9 mouse cellular contexts compared by ENCODE assay signal in genomic region chrX:7879819-7880218, GRCm38 (mm10). TPM values are rescaled to one million over a fixed set of nuclear protein-coding genes. Genes with fewer than 3 reads are reported as not detected.
A peak's percentile ranks its signal among the peaks of the same experiment; 100 is the strongest.
DNase-seq lines count a peak whose midpoint lies in the region; ATAC-seq and TF ChIP-seq lines count a peak whose summit lies in the region.
"Had no signal": no experiment of that assay in that cellular context is flagged by ENCODE, and none has a peak within 500 bp of the region (broad histone marks: within the 10 kb centered on the region; RNA-seq: fewer than 3 reads in every experiment).

No protein-coding gene starts in this region.

- H3K9ac ChIP-seq in lung, embryonic 14.5 days: no peak overlapping the region

- H3K9me3 ChIP-seq in G1E (replicated peaks): no peaks in the 10 kb centered on the region
- no peaks in the 10 kb centered on the region for H3K9me3 ChIP-seq in lung, embryonic 14.5 days (ENCODE audit: low read depth, low read length)

- 7% methylated on average over 11 of the region's 11 CpGs for WGBS in lung, embryonic 14.5 days
- 1% methylated on average over 11 of the region's 11 CpGs for WGBS in thymus, adult 2 months

- no peak overlapping the region for H3K27ac ChIP-seq in lung, embryonic 14.5 days (ENCODE audit: low read depth)
- no peak overlapping the region for H3K27ac ChIP-seq in thymus, adult 2 months (ENCODE audit: control insufficient read depth, insufficient read depth, low read length)

- H3K36me3 ChIP-seq in G1E (replicated peaks): peaks cover 34% of the 10 kb centered on the region
- 0 out of 2 replicates have a peak, but pooled peaks cover 2% of the 10 kb centered on the region for H3K36me3 ChIP-seq in lung, embryonic 14.5 days (ENCODE audit: insufficient read depth)
- no peaks in the 10 kb centered on the region for H3K36me3 ChIP-seq in thymus, adult 2 months (ENCODE audit: control insufficient read depth, insufficient read depth, low read length)

- H3K4me3 ChIP-seq in G1E (ENCODE audit: low read depth, low read length): peak overlapping the region; percentile 40; the same call in 1 of the 2 replicates
- no peak overlapping the region for H3K4me3 ChIP-seq in lung, embryonic 14.5 days (ENCODE audit: low read depth, low read length)
- H3K4me3 ChIP-seq in thymus, adult 2 months (ENCODE audit: control insufficient read depth, insufficient read depth, low read length): peak overlapping the region; percentile 14; the same call in 1 of the 2 replicates

- no peak for TF ChIP-seq POLR2A in thymus, adult 2 months (IDR thresholded peaks at IDR 0.05; ENCODE audit: control insufficient read depth, extremely low read depth, insufficient read depth, low read length, poor library complexity)

- peak overlapping the region; percentile 69 for H3K4me2 ChIP-seq in lung, embryonic 14.5 days

- TF ChIP-seq CTCF in G1E (IDR thresholded peaks at IDR 0.05; ENCODE audit: low read depth, low read length): no peak
- TF ChIP-seq CTCF in lung, embryonic 14.5 days (IDR thresholded peaks at IDR 0.05; ENCODE audit: low read depth): peak; percentile 57
- peak; percentile 53; the same call in 1 of the 2 replicates for TF ChIP-seq CTCF in thymus, adult 2 months (IDR thresholded peaks at IDR 0.05; ENCODE audit: borderline replicate concordance, control insufficient read depth, extremely low read depth, insufficient read depth, low read length, poor library complexity)

- ATAC-seq in G1E (ENCODE audit: extremely low read depth, insufficient number of reproducible peaks, low FRiP score, poor library complexity, severe bottlenecking): peak; percentile 43; the same call in 1 of the 2 replicates
- ATAC-seq in hematopoietic stem cell, adult 5-6 weeks (replicated peaks in 1 of 2; ENCODE audit: insufficient read depth in 1 of 2, low FRiP score in 2 of 2, low TSS enrichment in 1 of 2, low read depth in 1 of 2, poor library complexity in 2 of 2, severe bottlenecking in 2 of 2): peak; percentile 59 to 61
- no peak for ATAC-seq in lung, embryonic 14.5 days (ENCODE audit: insufficient read depth)
- ATAC-seq in neutrophil, adult 5-6 weeks (ENCODE audit: extremely low read depth, insufficient number of reproducible peaks, low FRiP score, poor library complexity, severe bottlenecking): peak; percentile 63

- peaks cover 24% of the 10 kb centered on the region for H3K4me1 ChIP-seq in G1E (ENCODE audit: insufficient read depth, low read depth, low read length)
- no peaks in the 10 kb centered on the region for H3K4me1 ChIP-seq in lung, embryonic 14.5 days (ENCODE audit: insufficient read depth)
- H3K4me1 ChIP-seq in thymus, adult 2 months (replicated peaks; ENCODE audit: control insufficient read depth, insufficient read depth, low read length): peaks cover 15% of the 10 kb centered on the region

- no peaks in the 10 kb centered on the region for H3K27me3 ChIP-seq in G1E (ENCODE audit: insufficient read depth, low read length)
- H3K27me3 ChIP-seq in lung, embryonic 14.5 days (ENCODE audit: insufficient read depth, low read length): no peaks in the 10 kb centered on the region
- no peaks in the 10 kb centered on the region for H3K27me3 ChIP-seq in thymus, adult 2 months (ENCODE audit: control insufficient read depth, insufficient read depth, low read length)

- peak; percentile 27 for DNase-seq in G1E (ENCODE audit: low spot score)
- peak; percentile 70 to 82 for DNase-seq in cerebellum, adult 18-20 months
- DNase-seq in forelimb bud, embryonic 11.5 days (ENCODE audit: low read depth, low spot score): peak; percentile 73
- DNase-seq in layer of hippocampus, adult 9-11 months: peak; percentile 79
- peak; percentile 71 for DNase-seq in lung, embryonic 14.5 days
- DNase-seq in thymus, adult 2 months: peak; percentile 43

RNA-seq across cellular contexts. Expression of gene Pim2, which starts 1.8 kb away (rescaled TPM):
- total RNA-seq in G1E (2014; fragmentation: Nextera tagmentation): 7.4 and 12.8 TPM in 2 replicates
- total RNA-seq in G1E (2017): 1.8 and 2.2 TPM in 2 replicates
- polyA plus RNA-seq in G1E (2012): 23.1 and 25.6 TPM in 2 replicates
- 3.1 and 7.8 TPM in 2 replicates for total RNA-seq in hematopoietic stem cell, adult 5-6 weeks (2017)
- polyA plus RNA-seq in lung, embryonic 14.5 days (2014; fragmentation: Nextera tagmentation; extraction: Ambion mirVana): 6.6 and 6.9 TPM in 2 replicates
- 9.3 and 9.5 TPM in 2 replicates for total RNA-seq in neutrophil, adult 5-6 weeks (2017)
- polyA plus RNA-seq in thymus, adult 2 months (2012; rRNA removed): 53.6 and 54.6 TPM in 2 replicates

RNA-seq across cellular contexts. Expression of gene Slc35a2, which starts 4.0 kb away (rescaled TPM):
- 9.6 and 13.5 TPM in 2 replicates for total RNA-seq in G1E (2014; fragmentation: Nextera tagmentation)
- total RNA-seq in G1E (2017): 34.0 and 39.4 TPM in 2 replicates
- polyA plus RNA-seq in G1E (2012): 75.8 and 107 TPM in 2 replicates
- 17.2 and 25.7 TPM in 2 replicates for total RNA-seq in hematopoietic stem cell, adult 5-6 weeks (2017)
- polyA plus RNA-seq in lung, embryonic 14.5 days (2014; fragmentation: Nextera tagmentation; extraction: Ambion mirVana): 13.7 and 15.3 TPM in 2 replicates
- 23.4 and 25.0 TPM in 2 replicates for total RNA-seq in neutrophil, adult 5-6 weeks (2017)
- polyA plus RNA-seq in thymus, adult 2 months (2012; rRNA removed): 81.7 and 100 TPM in 2 replicates

RNA-seq across cellular contexts. Expression of gene Pqbp1, which starts 19.2 kb away (rescaled TPM):
- total RNA-seq in G1E (2014; fragmentation: Nextera tagmentation) (50.0 and 64.3 TPM in 2 replicates), G1E (2017) (146 and 162 TPM in 2 replicates)
- 152 and 167 TPM in 2 replicates for polyA plus RNA-seq in G1E (2012)
- total RNA-seq in hematopoietic stem cell, adult 5-6 weeks (2017): 167 and 186 TPM in 2 replicates
- polyA plus RNA-seq in lung, embryonic 14.5 days (2014; fragmentation: Nextera tagmentation; extraction: Ambion mirVana): 96.0 and 101 TPM in 2 replicates
- total RNA-seq in neutrophil, adult 5-6 weeks (2017): 190 and 213 TPM in 2 replicates
- 101 and 109 TPM in 2 replicates for polyA plus RNA-seq in thymus, adult 2 months (2012; rRNA removed)

RNA-seq across cellular contexts. Expression of gene Timm17b, which starts 19.3 kb away (rescaled TPM):
- total RNA-seq in G1E (2014; fragmentation: Nextera tagmentation) (195 and 197 TPM in 2 replicates), G1E (2017) (72.9 and 78.8 TPM in 2 replicates)
- polyA plus RNA-seq in G1E (2012): 122 and 139 TPM in 2 replicates
- 39.3 and 51.9 TPM in 2 replicates for total RNA-seq in hematopoietic stem cell, adult 5-6 weeks (2017)
- polyA plus RNA-seq in lung, embryonic 14.5 days (2014; fragmentation: Nextera tagmentation; extraction: Ambion mirVana): 160 and 174 TPM in 2 replicates
- total RNA-seq in neutrophil, adult 5-6 weeks (2017): 33.0 and 43.4 TPM in 2 replicates
- 66.8 and 74.8 TPM in 2 replicates for polyA plus RNA-seq in thymus, adult 2 months (2012; rRNA removed)

RNA-seq across cellular contexts. Expression of gene Gm10491, which starts 27.8 kb away (rescaled TPM):
- total RNA-seq in G1E (2014; fragmentation: Nextera tagmentation) (not detected in 2 replicates), G1E (2017) (not detected in 2 replicates)
- polyA plus RNA-seq in G1E (2012): not detected in 2 replicates
- total RNA-seq in hematopoietic stem cell, adult 5-6 weeks (2017): not detected in 2 replicates
- polyA plus RNA-seq in lung, embryonic 14.5 days (2014; fragmentation: Nextera tagmentation; extraction: Ambion mirVana): not detected in 2 replicates
- not detected in 2 replicates for total RNA-seq in neutrophil, adult 5-6 weeks (2017)
- not detected in 2 replicates for polyA plus RNA-seq in thymus, adult 2 months (2012; rRNA removed)
- total RNA-seq: gastrocnemius, postnatal 4 days had no signal

Comparison
In these comparisons a context has a peak if more than half of its experiments do, and no peak if none do; other contexts are left out.
1. DNase-seq: peak in every context shown above with its lines; median percentile 79 in layer of hippocampus, adult 9-11 months; 76 in cerebellum, adult 18-20 months; 73 in forelimb bud, embryonic 11.5 days; 71 in lung, embryonic 14.5 days; 43 in thymus, adult 2 months; 27 in G1E.